Mouse (Mus musculus) lung, postnatal 10 days (tissue): ENCODE measurements around the gene Cfap69.
A peak's percentile ranks its signal among the peaks of the same experiment; 100 is the strongest.

Source experiments
- DNase-seq: peaks from one replicate; pipeline ENCODE4 v3.0.0; 2021

The Cfap69 gene

DNA sequence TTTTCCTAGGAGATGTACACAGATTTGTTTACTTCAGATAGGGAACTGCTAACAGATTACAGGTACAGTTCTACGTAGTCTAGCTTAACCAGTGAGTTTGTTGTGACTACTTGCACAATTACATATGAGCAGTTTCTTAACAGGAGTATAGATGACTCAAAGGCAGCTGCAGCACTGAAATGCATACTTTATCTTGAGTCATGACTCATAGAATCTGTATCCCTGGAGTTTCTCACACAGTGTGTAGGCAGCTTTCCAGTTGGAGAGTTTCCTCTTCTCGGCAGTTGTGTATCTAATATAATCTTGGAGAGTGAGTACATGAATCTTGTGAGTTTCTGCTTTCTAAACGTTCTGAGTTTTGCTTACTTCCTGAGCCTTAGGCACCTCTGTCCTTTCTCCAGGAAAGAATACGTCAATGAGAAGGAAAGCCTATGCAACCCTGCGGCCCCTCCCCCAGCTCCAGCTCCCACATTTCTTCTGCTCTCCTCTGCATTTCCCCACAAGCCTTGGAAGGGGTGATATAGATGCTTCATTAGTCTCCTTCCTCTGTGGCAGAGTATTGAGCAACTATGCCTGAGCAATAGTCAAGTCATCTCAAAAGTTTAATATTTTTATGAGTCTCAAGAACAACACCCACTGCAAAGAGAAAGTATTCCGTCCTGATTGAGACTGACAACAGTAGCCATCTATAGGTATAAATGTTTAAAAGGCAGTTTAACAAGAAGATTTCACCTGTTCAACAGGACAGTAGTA is 15.0 kb downstream of the Cfap69 start:
- DNase-seq: no peak

DNA sequence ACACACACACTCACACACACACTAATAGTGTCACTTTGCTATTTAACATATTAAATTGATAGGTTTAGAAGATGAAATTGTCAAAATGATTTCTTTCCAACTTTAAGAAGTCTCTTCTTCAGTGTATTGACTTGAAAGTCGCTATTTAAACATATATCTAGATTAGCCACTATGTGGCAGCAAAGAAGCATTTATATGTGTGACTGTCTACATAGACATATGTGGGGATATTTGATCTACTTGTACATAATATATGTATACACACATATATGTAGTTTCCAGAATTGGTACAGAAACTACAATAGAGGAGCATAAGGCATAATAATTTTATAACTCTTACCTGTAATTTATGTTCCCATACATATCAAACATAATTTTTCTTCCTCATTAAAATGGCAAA is 17.9 kb downstream of the Cfap69 start:
- no peak for DNase-seq

DNA sequence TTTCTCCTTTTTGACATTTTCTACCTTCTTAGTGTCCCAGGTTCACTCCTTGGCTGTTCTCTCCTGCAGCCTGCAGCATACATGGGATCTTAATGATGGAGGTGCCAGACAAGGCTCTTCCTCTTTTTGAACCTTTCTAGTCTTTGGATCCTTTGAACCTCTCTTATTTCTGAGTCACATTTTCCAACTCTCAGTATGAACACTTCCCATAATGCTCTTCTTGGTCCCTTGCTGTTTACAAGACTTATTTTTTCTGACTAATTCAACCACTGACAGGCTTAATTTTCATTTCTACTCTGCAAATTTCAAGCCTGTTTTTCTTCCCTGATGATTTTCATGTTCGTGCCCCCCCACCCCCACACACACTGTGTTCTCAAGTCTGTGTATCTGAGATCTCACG is 25.5 kb downstream of the Cfap69 start:
- no peak for DNase-seq

DNA sequence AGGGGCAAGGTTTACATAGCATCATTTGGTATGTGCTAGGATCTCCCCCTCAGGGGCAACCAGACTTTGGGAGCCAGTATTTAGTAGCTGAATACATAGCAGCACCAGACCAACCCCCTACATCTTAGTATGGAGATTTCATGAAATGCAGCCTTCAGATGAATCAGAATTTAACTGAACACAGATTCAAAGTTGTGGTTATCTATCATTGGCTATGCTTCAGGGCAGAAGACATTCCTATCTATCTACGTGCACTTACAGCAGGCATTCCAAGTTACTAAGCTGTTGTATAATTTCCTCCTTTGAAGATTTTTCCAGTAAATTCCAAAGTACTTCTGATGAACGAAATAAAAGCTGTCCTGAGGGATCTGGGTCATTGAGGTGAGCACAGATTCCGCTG is 38.5 kb downstream of the Cfap69 start:
- no peak for DNase-seq

DNA sequence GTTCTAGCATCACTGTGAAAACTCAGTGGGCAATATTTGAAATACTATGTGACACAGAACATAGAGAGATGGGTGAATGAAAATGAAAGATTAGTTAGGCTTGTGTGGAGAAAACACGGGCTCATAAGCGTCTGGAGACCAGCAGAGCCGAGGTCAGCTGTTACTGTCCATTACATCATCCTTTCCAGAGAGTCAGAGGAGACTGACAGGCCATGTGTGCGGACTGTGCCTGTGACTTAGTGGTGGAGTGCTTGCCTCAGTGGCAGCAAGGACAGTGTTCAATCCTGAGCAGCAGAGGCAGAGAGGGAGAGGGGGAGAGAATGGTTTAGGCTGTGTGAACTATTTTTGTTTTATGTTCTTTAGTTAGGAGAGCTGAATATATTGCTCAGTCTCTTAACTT is 45.7 kb downstream of the Cfap69 start:
- no peak for DNase-seq

DNA sequence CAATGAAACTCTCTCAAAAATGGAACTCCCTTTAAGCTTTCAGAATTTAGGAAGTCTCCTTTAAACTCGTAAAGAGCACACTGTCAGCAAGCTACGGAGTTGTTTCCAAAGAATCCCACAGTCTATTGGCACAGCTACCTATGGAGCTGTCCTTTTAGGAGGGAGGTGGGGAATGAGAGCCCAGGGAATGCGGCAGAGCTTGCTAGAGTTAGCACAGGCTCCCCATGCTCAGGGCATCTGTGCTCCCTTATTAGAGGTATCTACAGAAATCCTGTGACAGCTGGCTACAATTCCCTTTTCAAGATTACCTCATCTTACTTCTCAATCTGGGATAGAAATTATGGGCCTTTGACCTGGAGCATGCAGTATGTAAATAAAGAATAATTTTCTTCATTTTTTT is 53.5 kb downstream of the Cfap69 start:
- no peak for DNase-seq

DNA sequence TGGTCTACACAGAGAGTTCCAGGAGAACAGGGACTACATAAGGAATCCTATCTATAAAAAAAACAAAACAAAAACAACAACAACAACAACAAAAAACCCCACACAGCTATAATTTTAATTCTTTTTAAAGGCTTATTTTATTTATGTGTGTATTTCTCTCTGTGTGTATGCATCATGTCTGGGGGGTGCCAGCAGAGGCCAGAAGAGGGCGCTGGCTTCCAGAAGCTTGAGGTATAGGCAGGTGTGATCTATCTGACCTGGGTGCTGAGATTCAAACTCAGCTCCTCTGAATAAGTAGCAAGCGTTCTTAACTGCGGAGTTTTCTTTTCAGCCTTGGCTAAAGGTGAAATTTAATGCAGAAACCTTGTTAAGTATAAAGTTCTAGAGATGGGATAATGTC is 76.4 kb downstream of the Cfap69 start:
- DNase-seq: no peak

DNA sequence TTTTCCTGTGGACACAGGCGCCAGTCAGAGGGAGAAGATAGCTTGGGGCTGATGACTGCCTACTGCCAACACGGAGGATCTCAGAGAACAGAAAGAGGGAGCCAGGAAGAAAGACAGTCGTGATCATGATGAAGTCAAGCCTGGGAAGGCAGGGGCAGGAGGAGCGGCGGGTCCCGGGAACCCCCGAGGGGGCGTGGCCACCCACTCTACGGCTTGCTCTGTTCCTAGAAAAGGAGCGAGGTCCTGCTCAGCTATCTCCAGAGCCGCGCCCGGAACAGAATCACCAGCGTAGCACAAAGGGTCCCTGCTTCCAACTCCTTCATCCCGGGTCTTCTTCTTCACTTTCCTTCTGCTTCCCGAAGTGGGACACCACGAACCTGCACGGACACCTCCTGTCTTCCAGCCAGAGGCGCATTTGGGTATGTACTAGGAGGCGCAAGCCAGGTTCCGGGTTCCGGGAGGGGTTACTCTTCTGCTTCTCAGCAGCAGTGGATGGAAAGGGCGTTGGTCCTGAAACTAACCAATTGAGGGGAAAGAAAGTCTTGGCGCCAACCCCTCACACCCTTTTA is 90.2 kb downstream of the Cfap69 start, which contains the start of gene Gm8773:
Gene Gm8773 (plus strand): TSS at position 51 of the 569 bp plus-strand sequence.
- peak; percentile 17 for DNase-seq

DNA sequence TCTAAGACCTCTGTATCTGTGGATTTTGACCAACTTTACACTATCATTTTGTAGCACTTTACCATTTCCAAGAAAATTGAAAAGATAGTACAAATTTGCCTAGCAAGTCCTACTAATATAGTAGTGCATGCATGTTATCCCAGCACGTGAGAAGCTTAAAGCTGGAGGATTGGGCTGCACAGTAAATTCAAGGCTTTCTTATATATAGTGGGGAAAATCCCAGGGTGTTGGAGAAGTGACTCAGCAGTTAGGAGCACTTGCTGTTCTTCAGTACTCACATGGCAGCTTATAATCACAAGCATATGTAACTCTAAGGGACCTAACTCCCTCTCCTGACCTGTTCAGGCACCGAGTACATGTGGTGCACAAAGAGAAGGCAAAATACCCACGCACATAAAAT is 101.6 kb downstream of the Cfap69 start:
- DNase-seq: no peak

DNA sequence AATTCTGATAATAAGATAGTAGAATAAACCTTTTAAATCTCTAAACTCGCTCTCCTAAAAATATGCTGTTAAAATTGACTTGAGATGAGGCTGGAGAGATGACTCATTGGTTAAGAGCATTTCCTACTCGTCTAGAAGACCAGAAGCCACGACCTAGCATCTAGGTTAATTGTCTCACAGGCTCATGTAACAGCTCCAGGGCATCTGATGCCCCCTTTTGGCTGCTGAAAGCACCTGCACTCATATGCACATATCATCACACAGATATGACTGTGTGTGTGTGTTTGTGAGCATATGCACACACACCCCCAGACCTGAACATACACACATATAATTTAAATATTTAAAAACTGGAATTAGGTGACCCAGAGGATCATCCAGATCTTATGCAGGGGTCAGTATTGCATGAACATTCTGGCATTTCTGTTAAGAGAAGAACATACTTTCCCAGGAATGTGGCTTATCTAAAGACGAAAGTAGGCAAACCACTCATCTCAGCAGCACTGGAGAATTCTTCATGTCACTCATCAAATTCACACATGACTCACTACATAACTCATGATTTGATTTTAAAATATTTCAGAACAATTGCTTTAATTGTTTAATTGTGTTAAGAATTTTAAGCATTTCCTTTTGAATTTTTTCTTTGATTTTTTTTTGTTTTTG is 102.9 kb downstream of the Cfap69 start:
- DNase-seq: no peak

DNA sequence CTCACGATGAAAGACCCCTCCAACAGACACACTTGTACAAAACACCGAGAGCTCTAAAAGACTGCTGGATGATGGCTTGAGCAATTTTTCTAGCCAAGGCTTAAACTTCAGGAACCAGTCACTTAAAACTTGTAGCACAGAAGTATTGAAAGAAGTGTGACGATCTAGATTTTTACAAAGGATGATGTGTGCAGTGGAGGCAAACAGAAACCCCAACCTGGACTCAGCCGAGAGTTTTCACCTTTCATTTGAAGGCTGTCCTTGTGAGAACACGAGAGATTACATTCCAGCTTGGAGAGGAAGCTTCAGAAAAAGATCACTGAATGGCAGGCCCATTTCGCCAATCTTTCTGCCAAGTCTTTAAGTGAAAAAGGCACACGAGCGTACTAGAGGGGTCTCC is 104.2 kb downstream of the Cfap69 start:
- no peak for DNase-seq

DNA sequence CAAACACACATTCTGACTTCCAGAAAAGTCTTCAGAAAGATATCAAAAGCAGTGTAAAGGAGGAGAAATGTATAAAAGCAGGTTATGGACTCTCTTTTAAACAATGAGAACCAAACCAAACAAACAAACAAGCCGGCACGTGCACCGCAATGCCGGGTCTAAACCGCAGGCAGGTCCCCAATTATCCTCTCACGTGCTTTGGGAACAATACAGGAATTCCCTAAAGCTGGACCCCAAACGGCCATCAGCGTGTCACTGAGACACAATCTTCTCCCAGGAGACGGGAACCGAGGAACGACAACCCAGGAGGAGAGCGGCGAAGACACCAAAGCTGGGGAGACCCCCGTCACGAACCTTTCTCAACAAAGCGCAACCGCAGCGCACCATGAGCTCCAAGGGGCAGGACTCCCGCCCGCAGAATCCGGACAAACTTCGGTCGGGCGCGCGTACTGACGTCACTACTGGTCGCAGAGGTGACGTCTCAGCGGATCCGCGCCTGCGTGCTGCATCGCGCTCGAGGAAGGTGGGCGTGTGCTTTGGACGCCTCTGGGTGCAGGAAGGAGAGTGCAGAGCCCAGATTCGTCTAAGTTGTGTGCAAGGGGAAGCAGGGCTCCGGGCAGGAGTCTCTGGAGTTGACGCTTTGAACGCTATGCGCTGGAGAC is 104.8 kb downstream of the Cfap69 start, which contains the start of gene Gtpbp10:
Gene Gtpbp10 (minus strand): TSS at position 460 of the 662 bp plus-strand sequence.
- DNase-seq: peak; percentile 95

DNA sequence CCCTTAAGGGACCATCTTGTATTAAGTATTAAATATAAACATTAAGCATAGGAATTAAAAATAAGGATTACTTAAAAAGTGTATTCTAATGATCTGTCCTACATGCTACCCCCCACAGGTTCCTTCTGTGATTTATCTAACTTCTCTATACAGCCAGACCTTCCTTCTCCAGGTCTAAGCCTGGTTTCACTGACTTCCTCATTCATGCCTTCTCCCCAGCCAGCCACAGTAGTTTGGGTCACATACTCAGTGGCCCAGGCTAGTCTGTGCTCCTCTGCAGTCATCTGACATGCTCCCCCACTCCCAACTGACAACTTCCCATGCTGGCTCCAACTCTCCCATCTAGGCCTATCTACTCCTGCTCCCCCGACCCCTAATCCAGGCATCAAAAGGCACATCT is 112.9 kb downstream of the Cfap69 start:
- no peak for DNase-seq

DNA sequence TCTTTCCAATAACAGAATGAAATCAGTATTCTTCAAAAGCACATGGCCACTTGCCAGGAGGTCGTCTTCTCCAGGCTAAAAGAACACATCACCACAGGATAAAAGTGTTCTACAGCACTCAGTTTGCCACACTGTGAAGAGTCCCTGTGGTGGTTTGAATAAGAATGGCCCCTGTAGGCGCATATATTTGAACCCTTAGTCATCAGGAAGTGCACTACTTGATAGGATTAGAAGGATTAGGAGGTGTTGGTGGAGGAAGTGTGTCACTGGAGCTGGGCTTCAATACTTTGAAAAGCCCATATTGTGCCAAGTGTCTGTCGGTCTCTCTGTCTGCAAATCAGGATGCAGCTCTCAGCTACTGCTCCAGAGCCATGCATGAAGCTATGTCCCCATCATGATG is 123.7 kb downstream of the Cfap69 start:
- DNase-seq: no peak

DNA sequence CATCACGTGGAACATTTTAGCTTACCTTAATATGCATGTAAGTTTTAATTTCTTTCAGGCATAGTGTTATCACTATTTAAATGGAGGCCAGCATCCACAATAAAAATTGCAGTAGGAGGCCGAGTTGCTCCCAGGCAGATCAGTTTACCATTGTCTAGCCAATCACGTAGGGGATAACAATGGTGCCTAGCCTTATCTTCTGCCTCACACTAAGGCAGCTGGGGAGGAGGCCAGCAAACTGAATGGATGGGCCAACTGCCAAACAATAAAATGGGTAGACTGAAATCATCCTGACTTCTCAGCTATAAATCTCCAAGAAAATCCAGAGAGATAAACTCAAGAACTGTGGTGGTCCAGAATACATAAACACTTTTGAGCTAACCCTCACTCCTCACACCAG is 124.3 kb downstream of the Cfap69 start:
- DNase-seq: no peak

DNA sequence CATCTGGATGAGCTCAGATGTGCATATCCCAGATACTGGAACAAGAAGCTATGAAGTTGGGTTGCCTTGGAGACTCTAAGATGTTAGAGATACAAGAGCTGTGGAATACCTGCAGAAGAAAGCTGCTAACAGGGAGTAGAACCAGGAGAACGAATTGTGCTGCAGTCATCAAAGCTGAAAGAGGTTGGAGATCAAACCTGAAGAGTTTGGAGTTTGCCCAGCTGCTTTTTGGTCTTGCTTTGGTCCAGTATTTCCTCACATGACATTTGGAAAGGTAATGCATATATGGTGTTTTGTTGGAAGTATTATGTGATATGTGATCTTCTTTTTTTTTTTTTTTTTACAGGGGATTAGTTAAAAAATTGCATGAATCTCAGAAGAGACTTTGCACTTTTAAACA is 127.9 kb downstream of the Cfap69 start:
- no peak for DNase-seq

DNA sequence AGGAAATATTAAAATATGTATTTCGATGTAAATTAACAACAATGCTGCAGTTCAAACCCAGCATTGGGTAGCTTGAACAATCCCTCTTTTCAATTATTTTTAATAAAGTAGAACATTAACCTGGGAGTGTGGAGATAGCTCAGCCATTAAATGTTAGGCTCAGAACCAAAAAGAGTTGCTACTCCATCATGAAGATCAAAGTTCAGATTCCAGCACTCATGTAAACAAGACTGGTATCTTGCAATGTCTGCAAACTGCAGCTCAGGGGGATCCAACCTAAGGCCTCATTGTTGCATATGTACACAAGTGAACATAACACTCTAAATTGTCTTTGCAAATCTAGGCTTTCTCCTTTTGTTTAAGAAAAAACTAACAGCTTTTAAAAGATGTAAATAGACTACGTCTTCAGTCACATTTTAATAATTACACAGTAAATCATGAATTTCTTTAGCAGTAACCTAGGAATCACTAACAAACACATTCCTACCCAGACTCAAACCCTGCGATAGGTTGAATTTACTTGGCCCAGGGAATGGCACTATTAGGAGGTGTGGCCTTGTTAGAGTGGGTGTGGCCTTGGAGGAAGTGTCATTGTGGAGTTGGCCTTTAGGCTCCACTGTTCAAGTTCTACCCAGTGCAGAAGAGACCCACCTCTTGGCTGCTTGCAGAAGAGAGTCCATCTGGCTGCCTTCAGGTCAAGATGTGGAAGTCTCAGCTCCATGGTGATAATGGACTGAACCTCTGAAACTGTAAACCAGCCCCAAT is 130.2 kb downstream of the Cfap69 start:
- no peak for DNase-seq
